Mouse (Mus musculus) testis, postnatal 10 days (tissue): ENCODE measurements around the gene Cdh22.

Source experiments
- DNase-seq: peaks from one replicate; pipeline ENCODE4 v3.0.0; 2021; ENCODE audit warnings: low spot score

The Cdh22 gene

GRCm38 (mm10) chr2:165207689-165208088 is 27.0 kb downstream of the Cdh22 start:
- no peak for DNase-seq

- no peak for DNase-seq
Observed at GRCm38 (mm10) chr2:165207086-165207485, 27.6 kb downstream of the Cdh22 start.

- DNase-seq, result no peak
Observed at GRCm38 (mm10) chr2:165205486-165205885, 29.2 kb downstream of the Cdh22 start.

GRCm38 (mm10) chr2:165204931-165205330 is 29.7 kb downstream of the Cdh22 start:
- DNase-seq, result no peak

GRCm38 (mm10) chr2:165201761-165202751 is 32.6 kb downstream of the Cdh22 start:
- no peak for DNase-seq

- DNase-seq, result no peak
Observed at GRCm38 (mm10) chr2:165197546-165197945, 37.1 kb downstream of the Cdh22 start.

- DNase-seq, result no peak
Observed at GRCm38 (mm10) chr2:165195411-165196182, 39.1 kb downstream of the Cdh22 start.

- DNase-seq, result no peak
Observed at GRCm38 (mm10) chr2:165191483-165191882, 43.2 kb downstream of the Cdh22 start.

GRCm38 (mm10) chr2:165189546-165189945 is 45.1 kb downstream of the Cdh22 start:
- DNase-seq, result no peak

- no peak for DNase-seq
Observed at GRCm38 (mm10) chr2:165187648-165188380, 46.8 kb downstream of the Cdh22 start.

- DNase-seq, result peak; percentile 65
Observed at GRCm38 (mm10) chr2:165184015-165184633, 50.5 kb downstream of the Cdh22 start.

GRCm38 (mm10) chr2:165182085-165182976 is 52.3 kb downstream of the Cdh22 start:
- no peak for DNase-seq

- no peak for DNase-seq
Observed at GRCm38 (mm10) chr2:165179231-165179630, 55.4 kb downstream of the Cdh22 start.

- DNase-seq, result no peak
Observed at GRCm38 (mm10) chr2:165176965-165177364, 57.7 kb downstream of the Cdh22 start.

- no peak for DNase-seq
Observed at GRCm38 (mm10) chr2:165166664-165167435, 67.8 kb downstream of the Cdh22 start.

- no peak for DNase-seq
Observed at GRCm38 (mm10) chr2:165162221-165162620, 72.4 kb downstream of the Cdh22 start.

GRCm38 (mm10) chr2:165160466-165160865 is 74.2 kb downstream of the Cdh22 start:
- DNase-seq, result peak; percentile 82

GRCm38 (mm10) chr2:165159055-165159688 is 75.5 kb downstream of the Cdh22 start:
- peak; percentile 80 for DNase-seq

GRCm38 (mm10) chr2:165158317-165158716 is 76.3 kb downstream of the Cdh22 start:
- no peak for DNase-seq
